Mouse (Mus musculus) lung, postnatal 0 days (tissue): ENCODE results near the gene Kiz. TPM values are rescaled to one million over a fixed set of nuclear protein-coding genes. Genes with fewer than 3 reads are reported as not detected.
A peak's percentile ranks its signal among the peaks of the same experiment; 100 is the strongest.

ENCODE experiments used
- ATAC-seq: fragments of 200-750 bp; cut with Nextera tagmentation; 2 replicates; pipeline ENCODE4 v1.8.0; 2017; ENCODE audit warnings: moderate library complexity
- DNase-seq: peaks from one replicate; pipeline ENCODE4 v3.0.0-alpha.2; 2016; ENCODE audit warnings: low spot score
- H3K27ac ChIP-seq: fragments of 300-500 bp; sonication (generic); 2 replicates; pipeline ENCODE4 v1.5.1; 2014; ENCODE audit warnings: antibody characterized with exemption, mild to moderate bottlenecking, low read length, mixed read lengths
- H3K27me3 ChIP-seq: fragments of 300-500 bp; sonication (generic); replicated peaks from 2 replicates; pipeline ENCODE4 v1.6.1; 2014; ENCODE audit warnings: low read length, mixed read lengths; ENCODE audit not compliant: insufficient read depth
- H3K36me3 ChIP-seq: fragments of 300-500 bp; sonication (generic); 2 replicates; pipeline ENCODE4 v1.6.1; 2014; ENCODE audit warnings: low read length, mixed read lengths; ENCODE audit not compliant: insufficient read depth
- H3K4me1 ChIP-seq: fragments of 300-500 bp; sonication (generic); 2 replicates; pipeline ENCODE4 v1.6.1; 2014; ENCODE audit warnings: antibody characterized with exemption, low read depth, low read length, mixed read lengths; ENCODE audit not compliant: insufficient read depth
- H3K4me2 ChIP-seq: fragments of 300-500 bp; sonication (generic); replicated peaks from 2 replicates; pipeline ENCODE4 v1.6.1; 2014; ENCODE audit warnings: low read depth, mild to moderate bottlenecking, low read length, moderate library complexity, mixed read lengths
- H3K4me3 ChIP-seq: fragments of 300-500 bp; sonication (generic); 2 replicates; pipeline ENCODE4 v1.5.1; 2014; ENCODE audit warnings: low read depth, low read length
- H3K9ac ChIP-seq: fragments of 300-500 bp; sonication (generic); replicated peaks from 2 replicates; pipeline ENCODE4 v1.6.1; 2014; ENCODE audit warnings: low read depth, mild to moderate bottlenecking
- H3K9me3 ChIP-seq: fragments of 300-500 bp; sonication (generic); 2 replicates; pipeline ENCODE4 v1.6.1; 2016; ENCODE audit warnings: low read length, mixed read lengths
- CTCF ChIP-seq: IDR thresholded peaks from 2 replicates; pipeline ENCODE4 v1.5.1; 2016; ENCODE audit warnings: antibody characterized with exemption, mild to moderate bottlenecking
- EP300 ChIP-seq: IDR thresholded peaks from 2 replicates; pipeline ENCODE4 v1.6.1; 2016; ENCODE audit warnings: antibody characterized with exemption, mild to moderate bottlenecking, control low read depth
- WGBS: fragments of 180-500 bp; shearing (Covaris S2); extraction: QIAGEN DNeasy Blood & Tissue Kit; methylation state at CpG from one replicate; pipeline ENCODE4 v1.1.7; 2014; 5-methylcytosine and 5-hydroxymethylcytosine counted together
- polyA plus RNA-seq: library from polyadenylated mRNA; unstranded; fragments of >200 nt; fragmentation: Nextera tagmentation; extraction: Ambion mirVana; gene quantifications from 2 replicates; pipeline ENCODE4 v1.2.1, GENCODE M21; 2015

The Kiz gene
- polyA plus RNA-seq, 1 experiment from 2014 or later, result 26.6 TPM

DNA sequence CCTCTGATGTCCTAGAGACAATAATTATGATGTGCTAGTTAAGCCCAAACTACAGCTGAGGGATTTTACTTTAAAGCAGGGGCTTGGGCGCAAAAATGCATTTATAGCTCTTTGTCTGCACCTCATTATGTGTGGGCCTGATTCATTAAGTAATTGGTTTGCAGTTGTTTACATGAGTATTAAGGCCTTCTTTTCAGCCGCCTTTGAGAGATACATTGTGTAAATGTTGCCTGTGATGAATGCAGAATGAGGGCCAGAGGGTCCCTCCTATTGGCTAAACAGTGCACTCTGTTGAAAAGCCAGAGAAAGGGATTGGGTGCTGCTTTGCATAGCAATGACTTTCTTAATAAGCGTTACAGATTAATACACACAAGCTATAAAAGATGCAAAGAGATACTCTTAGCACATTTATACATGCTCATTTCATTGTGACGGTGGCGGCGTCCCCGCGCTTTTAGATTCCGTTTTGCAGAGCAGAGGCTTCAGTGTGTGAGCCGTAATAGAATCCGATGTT, 102.8 kb downstream of the Kiz start:
- peak; percentile 6 for DNase-seq

DNA sequence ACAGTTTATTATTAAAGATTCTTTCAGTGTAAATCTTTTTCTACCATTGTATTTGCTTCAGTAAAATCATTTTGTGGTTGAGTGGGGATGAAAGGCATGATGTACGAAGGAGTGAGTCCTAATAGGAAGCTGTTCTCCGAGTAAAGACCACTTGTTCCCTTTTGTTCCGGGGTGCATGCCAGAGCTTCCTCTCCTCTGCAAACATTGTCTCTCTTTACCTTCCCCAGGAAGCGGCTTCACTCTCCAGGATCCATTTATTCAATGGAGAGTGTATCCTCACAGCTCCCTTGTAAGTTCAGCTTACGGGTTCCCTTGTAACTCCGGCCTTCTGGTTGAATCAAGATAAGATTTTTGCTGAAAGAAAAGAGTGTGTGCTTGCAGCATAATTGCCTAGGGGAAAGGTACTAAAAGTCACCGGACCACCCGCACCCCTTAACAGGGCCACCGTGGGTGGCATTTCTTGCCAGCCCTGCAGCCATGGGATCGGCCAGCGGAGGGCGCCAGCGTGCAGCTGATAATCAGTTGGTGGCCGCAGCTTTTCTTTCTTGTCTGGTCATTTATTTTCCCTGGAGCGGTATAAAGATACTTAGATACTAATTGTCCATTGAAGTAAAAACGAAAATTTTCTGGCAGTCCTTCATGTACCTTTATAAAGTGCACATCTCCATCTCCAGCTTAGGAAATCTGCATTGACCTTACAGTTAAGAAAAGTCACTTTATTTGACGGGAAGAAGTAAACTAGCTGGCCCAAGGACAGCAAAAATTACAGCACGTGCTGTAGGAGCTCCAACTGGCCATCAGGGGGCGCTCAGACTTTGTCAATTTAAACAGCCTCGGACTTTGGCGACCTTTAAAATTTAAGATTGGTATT, 103.5 kb downstream of the Kiz start:
- TF ChIP-seq EP300 (no peak), CTCF (peak; percentile 76)
- peak overlapping the region; percentile 35 for H3K4me2 ChIP-seq
- DNase-seq, result peak; percentile 89
- no peak overlapping the region for H3K4me3 ChIP-seq
- no peaks in the 10 kb centered on the region for H3K27me3 ChIP-seq
- H3K4me1 ChIP-seq, result peaks cover 2% of the 10 kb centered on the region; the same call in 1 of the 2 replicates
- H3K27ac ChIP-seq, result no peak overlapping the region
- WGBS, result 1% methylated on average over 21 of the region's 21 CpGs
- no peaks in the 10 kb centered on the region for H3K36me3 ChIP-seq
- no peak overlapping the region for H3K9ac ChIP-seq
- peak; percentile 77 for ATAC-seq
- H3K9me3 ChIP-seq, result no peaks in the 10 kb centered on the region

More for the DNA sequence above, 102.8 kb downstream of the Kiz start:
- peak overlapping the region; percentile 35 for H3K4me2 ChIP-seq
- no peak overlapping the region for H3K27ac ChIP-seq
- no peak for ATAC-seq
- H3K9ac ChIP-seq, result no peak overlapping the region
- H3K4me3 ChIP-seq, result no peak overlapping the region
- no peaks in the 10 kb centered on the region for H3K36me3 ChIP-seq
- peaks cover 2% of the 10 kb centered on the region; the same call in 1 of the 2 replicates for H3K4me1 ChIP-seq
- H3K27me3 ChIP-seq, result no peaks in the 10 kb centered on the region
- TF ChIP-seq CTCF (no peak), EP300 (no peak)
- no peaks in the 10 kb centered on the region for H3K9me3 ChIP-seq
- WGBS, result 27% methylated on average over 11 of the region's 11 CpGs

DNA sequence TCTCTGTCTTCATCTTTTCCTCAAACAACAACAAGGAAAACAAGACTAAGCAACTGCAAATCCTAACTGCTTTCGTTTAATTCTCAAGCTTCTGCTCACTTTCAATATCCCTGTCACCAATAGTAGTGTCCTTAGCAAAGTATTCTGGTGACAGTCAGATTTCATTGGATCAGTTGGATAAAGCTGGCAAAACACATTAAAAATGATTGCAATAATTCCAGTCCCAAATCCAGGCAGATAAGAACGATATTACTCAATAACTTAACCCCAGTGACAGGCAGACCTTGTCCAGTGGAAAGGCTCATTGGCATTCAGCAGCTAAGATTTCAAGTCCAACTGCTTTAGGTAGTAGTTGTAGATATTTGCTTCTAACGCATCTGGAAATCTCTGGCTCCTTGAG, 119.4 kb downstream of the Kiz start:
- WGBS, result 70% methylated on average over 3 of the region's 3 CpGs
- TF ChIP-seq CTCF, result no peak
- TF ChIP-seq EP300, result no peak
- Histone ChIP-seq H3K27ac (no peak overlapping the region), H3K27me3 (no peaks in the 10 kb centered on the region), H3K4me2 (no peak overlapping the region), H3K9me3 (no peaks in the 10 kb centered on the region), H3K9ac (no peak overlapping the region), H3K4me1 (no peaks in the 10 kb centered on the region), H3K36me3 (no peaks in the 10 kb centered on the region; the same call in 1 of the 2 replicates), H3K4me3 (no peak overlapping the region)
- ATAC-seq, result no peak
- DNase-seq, result no peak

DNA sequence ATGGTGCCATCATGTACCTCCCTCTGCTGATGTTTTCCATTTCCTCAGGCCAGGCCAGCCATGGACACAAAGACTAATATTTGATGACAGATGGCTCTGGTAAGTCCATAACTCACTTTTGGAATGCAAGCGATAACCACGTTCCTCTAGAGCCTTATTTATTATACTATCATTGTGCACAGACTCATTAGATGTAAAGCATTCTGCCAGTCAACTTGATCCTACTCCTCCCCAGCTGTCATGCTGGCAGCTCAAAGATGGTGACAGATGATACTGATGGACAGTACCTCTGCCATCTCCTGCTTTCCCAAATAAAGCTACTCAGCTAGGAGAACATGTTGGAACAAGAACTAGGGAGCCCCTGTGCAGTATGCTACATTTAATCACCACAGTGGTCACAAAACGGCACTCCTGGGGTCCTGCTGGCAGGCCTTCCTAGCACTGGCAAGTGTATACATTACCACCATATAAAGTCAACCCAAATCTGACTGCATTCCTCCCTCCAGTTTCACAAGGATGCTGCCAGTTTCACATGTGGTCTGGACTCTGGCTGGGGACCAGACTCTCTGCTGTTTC, 119.9 kb downstream of the Kiz start:
- 61% methylated on average over 3 of the region's 3 CpGs for WGBS
- H3K4me1 ChIP-seq, result no peaks in the 10 kb centered on the region
- no peaks in the 10 kb centered on the region for H3K36me3 ChIP-seq
- H3K27me3 ChIP-seq, result no peaks in the 10 kb centered on the region
- H3K9ac ChIP-seq, result no peak overlapping the region
- DNase-seq, result no peak
- H3K4me2 ChIP-seq, result no peak overlapping the region
- ATAC-seq, result no peak
- TF ChIP-seq CTCF (no peak), EP300 (no peak)
- H3K4me3 ChIP-seq, result no peak overlapping the region
- no peaks in the 10 kb centered on the region for H3K9me3 ChIP-seq
- H3K27ac ChIP-seq, result no peak overlapping the region

DNA sequence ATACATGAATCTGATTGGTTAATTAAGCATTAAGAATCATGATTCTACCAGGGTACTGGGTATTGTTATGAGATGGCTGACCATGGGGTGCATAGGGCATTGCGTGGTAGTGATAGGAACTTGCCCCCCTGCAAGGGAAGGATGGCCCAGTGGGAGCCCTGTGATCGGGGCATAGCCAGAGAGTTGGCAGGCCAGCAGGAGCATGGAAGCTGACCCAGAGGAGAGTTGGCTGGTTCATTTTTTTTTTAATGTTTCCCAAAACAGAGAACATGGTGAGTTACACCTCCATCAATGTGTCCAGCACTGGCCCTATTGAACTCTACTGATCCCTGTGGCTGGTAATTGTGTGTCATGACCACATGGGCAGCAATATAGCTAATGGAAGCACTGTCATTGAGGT, 127.1 kb downstream of the Kiz start:
- Histone ChIP-seq H3K4me1 (no peaks in the 10 kb centered on the region), H3K27ac (no peak overlapping the region), H3K9ac (no peak overlapping the region), H3K36me3 (no peaks in the 10 kb centered on the region), H3K27me3 (no peaks in the 10 kb centered on the region), H3K4me3 (no peak overlapping the region), H3K4me2 (no peak overlapping the region), H3K9me3 (no peaks in the 10 kb centered on the region)
- TF ChIP-seq EP300 (no peak), CTCF (no peak)
- WGBS, result 91% methylated on average over 2 of the region's 2 CpGs
- no peak for DNase-seq
- no peak for ATAC-seq

DNA sequence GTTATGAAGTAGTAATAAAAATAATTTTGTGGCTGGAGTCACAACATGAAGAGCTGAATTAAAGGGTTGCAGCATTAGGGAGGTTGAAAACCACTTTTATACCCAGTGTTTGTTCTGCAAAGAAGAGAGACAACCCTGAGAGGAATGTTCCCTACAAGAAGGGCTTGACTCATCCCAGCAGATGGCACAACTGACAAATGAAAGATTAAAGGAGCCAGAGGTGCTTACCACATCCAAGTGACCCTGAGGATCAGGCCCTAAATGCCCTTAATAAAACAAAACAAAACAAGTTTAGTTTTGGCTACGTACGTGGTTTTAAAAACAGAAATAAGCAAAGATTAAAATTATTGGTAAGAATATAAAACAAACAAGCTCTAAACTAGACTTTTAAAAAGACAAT, 129.2 kb downstream of the Kiz start:
- Histone ChIP-seq H3K27ac (no peak overlapping the region), H3K4me1 (no peaks in the 10 kb centered on the region), H3K4me3 (no peak overlapping the region), H3K27me3 (no peaks in the 10 kb centered on the region), H3K36me3 (no peaks in the 10 kb centered on the region), H3K4me2 (no peak overlapping the region), H3K9ac (no peak overlapping the region), H3K9me3 (no peaks in the 10 kb centered on the region)
- 88% methylated on average over 2 of the region's 2 CpGs for WGBS
- TF ChIP-seq EP300 (no peak), CTCF (no peak)
- DNase-seq (no peak), ATAC-seq (no peak)
